Mouse (Mus musculus): ENCODE data around the gene Srprb. TPM values are rescaled to one million over a fixed set of nuclear protein-coding genes. Genes with fewer than 3 reads are reported as not detected.

The Srprb gene
- total RNA-seq, 2 experiments from 2014 or later: 18.7 to 19.1 TPM

DNA sequence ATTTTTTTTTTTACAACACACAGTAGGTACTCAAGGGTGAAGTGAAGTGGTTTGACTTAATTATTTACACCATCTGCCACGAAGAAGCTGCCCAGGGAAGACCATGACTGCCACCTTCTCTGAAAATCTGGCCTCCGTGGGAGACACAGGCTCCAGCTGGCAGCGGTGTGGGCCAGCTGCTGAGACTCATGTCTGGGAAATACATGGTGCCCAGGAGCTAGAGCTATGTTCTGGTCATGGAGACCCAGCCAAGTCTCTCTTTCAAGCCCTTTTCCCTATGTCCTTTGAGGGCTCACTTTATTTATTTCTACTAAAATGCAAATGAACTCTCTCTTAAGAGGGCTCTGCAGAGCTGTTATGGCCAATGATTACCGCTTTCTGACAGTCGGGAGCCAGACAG, 48.7 kb downstream of the Srprb start:
- intact Hi-C loops (cut with DNase I): no loop called here
- no peak for DNase-seq (ENCODE audit: low spot score in 2 of 2)

DNA sequence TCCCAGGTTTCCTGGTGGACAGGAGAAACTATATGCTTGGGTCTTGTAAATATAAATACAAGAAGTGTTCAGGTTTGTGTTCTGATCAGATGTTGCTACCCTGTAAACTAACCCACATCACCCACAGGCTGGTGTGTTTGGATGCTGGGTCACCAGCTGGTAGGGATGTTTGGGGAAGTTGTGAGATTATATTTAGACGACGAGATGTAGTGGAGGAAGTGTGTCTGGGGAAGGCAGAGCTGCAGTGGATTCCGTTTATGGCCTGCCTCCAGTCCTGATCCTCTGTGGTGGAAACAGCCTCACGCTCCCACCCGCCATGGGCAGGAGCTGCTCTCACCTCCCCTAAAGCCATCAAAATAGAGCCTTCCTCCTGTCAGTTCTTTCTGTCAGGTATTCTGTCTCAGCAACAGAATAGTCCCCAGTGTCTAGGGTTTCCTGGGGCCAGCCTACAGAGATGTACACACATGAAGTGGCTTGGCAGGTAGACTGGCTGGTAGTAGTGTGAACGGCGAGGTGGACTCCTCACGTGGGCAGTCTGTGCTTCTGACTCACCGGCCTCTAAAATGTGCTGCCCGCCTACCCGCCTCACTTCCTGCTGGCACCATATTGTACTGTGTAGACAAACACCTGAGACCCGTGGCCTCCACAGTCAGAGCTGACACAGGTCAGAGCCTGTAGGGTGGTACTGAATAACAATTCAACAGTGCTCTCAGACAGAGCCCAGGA, 52.7 kb downstream of the Srprb start:
- peak in 1 of 2 experiments; percentile 61 for DNase-seq (ENCODE audit: low spot score in 2 of 2)
- intact Hi-C loops (cut with DNase I): no loop called here

DNA sequence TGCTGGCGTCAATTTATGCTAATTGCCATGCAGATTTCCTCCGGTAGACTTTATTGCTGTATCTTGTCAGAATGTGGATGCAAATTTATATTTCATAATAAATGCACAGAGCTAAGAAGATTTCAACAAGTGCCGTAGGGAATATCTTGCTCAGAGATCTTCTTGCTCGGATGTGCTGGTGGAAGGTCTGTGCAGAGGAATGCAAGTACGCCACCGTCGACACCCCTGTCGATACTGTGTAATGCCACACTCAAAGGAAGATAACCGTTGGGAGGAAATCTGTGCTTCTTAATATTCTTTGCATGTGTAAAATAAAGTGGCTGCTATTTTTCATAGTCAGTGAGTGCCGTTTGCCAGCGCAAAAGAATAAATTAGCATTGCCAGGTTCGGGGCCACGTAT, 54.8 kb downstream of the Srprb start:
- intact Hi-C loops (cut with DNase I): loop anchor here (2.0 kb wide), 1 partner anchor 34 kb away; no protein-coding TSS in a partner anchor
- DNase-seq (ENCODE audit: low spot score in 2 of 2): no peak

DNA sequence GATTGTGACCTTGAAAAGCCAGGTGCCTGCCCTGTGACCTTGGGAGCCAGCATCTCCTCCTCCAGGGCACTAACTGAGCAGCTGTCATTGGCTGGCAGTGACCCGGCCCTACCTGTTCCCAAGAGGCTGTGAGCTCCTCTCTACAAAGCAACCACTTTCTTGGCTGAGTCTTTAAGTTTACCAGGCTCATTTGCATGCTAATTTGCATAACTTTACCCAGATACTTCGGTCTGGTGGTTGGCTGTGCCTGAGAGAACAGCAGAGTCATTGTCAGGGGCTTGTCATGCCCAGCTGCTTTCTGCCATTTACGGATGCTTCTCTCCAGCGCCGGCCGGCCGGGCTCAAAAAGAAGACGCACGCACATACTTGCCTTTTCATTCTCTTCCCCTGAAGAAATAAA, 55.2 kb downstream of the Srprb start:
- DNase-seq (ENCODE audit: low spot score in 2 of 2): peak in 1 of 2 experiments; percentile 78
- intact Hi-C loops (cut with DNase I): loop anchor here (2.0 kb wide), 1 partner anchor 34 kb away; no protein-coding TSS in a partner anchor

DNA sequence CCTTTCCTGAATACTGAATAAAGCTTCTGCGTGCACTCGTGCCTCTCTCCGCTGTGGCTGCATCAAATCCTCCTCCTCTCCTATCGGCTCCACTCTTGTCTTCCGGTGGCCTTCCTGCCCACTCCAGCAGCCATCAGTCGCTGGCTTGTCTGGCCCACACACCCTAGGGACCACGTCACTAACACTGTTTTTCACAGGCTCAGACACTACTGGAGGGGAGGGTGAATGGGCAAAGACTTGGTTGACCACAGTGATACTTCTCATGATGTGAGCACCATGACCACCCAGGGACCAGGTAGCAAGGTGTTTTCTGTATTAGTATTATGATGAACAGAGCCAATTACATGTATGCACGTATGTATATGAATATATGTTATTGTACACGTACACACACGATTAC, 55.7 kb downstream of the Srprb start:
- intact Hi-C loops (cut with DNase I): loop anchor here (2.0 kb wide), 1 partner anchor 33 kb away; no protein-coding TSS in a partner anchor
- no peak for DNase-seq (ENCODE audit: low spot score in 2 of 2)

DNA sequence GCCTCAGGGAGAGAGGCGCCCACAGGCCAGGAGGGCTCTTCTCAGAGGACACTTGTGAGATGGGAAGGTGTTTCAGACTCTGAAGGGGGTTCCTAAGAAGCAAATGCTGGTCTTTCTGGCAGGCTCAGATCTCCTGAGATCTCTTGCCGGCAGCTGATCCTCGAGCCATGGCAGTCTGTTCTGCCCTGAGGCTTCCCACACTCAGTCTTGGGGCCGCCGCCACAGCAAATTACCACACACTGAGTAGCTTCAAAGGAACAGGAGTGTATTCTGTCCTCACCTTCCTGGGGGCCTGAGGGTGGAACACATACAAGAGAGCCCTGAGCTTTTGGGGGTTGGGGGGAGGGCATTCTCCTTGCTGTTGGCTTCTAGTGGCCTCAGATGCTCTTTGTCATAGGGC, 56.6 kb downstream of the Srprb start:
- intact Hi-C loops (cut with DNase I): no loop called here
- DNase-seq (ENCODE audit: low spot score in 2 of 2): no peak

DNA sequence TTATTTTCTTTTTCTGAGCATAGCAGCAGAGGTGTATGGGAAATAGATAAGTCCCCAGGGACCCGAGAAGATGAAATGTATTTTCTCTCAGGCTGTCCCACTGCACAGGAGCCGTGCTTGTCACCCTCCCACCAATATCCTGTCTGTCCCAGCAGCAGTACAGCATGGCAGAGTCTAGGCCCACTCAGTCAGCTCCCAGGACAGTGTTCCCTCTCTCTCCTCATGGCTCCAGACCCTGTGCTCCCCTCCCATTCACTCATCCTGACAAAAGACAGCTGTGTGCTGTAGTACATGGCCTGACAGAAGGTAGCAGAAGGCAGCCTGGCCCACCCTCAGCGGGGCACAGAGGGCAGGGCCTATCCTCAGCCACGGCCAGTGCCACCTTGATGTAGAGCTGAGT, 58.1 kb downstream of the Srprb start:
- intact Hi-C loops (cut with DNase I): no loop called here
- no peak for DNase-seq (ENCODE audit: low spot score in 2 of 2)

DNA sequence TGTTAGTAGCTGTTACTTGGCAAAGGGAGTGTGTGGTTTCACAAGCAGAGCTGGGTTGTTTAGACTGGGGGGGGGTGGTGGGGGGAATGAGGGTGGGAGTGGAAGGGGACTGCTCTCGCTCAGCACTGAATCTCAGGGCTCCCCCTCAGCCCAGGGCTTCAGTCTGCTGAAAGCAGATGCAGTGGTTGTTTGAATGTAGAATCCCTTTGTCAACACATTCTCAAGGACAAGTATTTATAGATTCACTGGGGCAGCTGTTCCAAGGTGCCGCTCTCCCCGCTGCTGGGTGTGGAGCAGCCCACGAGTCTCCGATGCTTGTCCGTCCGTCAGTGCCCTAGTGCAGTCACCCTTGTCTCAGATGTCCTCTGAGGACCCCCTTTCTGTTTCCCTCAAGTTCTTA, 60.7 kb downstream of the Srprb start:
- intact Hi-C loops (cut with DNase I): no loop called here

DNA sequence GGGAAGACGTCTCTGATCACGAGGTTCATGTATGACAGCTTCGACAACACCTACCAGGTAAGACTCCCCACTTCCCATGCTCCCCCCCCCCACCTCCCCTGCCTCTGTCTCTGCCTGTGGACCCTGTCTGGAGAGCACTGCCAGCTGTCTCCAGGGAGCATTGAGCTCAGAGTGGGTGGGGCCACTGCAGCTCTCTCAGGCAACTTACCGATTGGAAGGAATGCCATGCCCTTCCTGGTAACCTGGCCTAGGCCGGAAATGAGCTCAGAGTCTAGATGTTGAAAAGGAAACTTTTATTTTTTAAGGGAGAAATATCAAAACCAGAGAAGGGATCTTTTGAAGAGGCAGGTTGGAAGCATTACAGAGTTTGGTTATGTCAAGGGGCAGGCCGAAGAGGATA, 61.6 kb downstream of the Srprb start:
- intact Hi-C loops (cut with DNase I): no loop called here
- no peak for DNase-seq (ENCODE audit: low spot score in 2 of 2)

More for the DNA sequence above, 60.7 kb downstream of the Srprb start:
- no peak for DNase-seq (ENCODE audit: low spot score in 2 of 2)

DNA sequence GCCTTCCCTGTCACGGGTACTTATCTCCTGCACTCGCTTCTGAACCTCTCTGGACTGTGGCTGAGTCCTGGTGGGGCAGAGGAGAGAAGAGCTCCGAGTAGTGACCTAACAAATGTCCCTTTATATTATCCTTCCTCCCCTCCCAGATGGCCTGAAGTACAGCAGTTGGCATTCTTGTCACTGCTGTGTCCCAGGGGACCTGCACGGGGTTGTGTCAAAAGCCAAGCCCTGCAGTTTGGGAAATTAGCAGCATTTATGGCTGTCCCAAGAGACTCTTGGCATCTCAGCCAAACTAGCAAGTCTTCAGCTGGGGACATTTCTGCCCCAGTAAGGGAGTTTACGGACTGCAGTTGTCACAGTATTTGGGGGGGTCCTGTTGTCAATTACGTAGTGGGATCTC, 62.5 kb downstream of the Srprb start:
- intact Hi-C loops (cut with DNase I): no loop called here
- no peak for DNase-seq (ENCODE audit: low spot score in 2 of 2)

Other genes with a start within 250 kb of the Srprb start
- 1 to 10 TPM; 1.3 TPM for gene Slco2a1, start 213.4 kb downstream of the Srprb start, total RNA-seq (2021)
- 100 to 1,000 TPM; 629 to 631 TPM for gene Rab6b, start 90.3 kb downstream of the Srprb start, total RNA-seq (2021)
- 1 to 10 TPM; 7.9 to 9.6 TPM for gene Gm20425, start 28.2 kb upstream of the Srprb start, total RNA-seq (2021)
- 100 to 1,000 TPM; 123 to 155 TPM for gene Trf, start 28.3 kb upstream of the Srprb start, total RNA-seq (2021)
- not detected for gene 1300017J02Rik, start 102.9 kb upstream of the Srprb start, total RNA-seq (2021)
- 10 to 100 TPM; 19.4 to 19.5 TPM for gene Topbp1, start 103.1 kb upstream of the Srprb start, total RNA-seq (2021)
- 10 to 100 TPM; 77.9 to 79.0 TPM for gene Cdv3, start 163.7 kb upstream of the Srprb start, total RNA-seq (2021)

All from left cerebral cortex, postnatal 25 days (tissue).